Mouse (Mus musculus) forebrain, embryonic 14.5 days (tissue): ENCODE results near the gene Rln1. TPM values are rescaled to one million over a fixed set of nuclear protein-coding genes. Genes with fewer than 3 reads are reported as not detected.

ENCODE experiments used
- ATAC-seq: fragments of 200-750 bp; cut with Nextera tagmentation; 2 replicates; pipeline ENCODE4 v1.8.0; 2017; ENCODE audit warnings: mild to moderate bottlenecking, moderate library complexity
- DNase-seq: peaks from one replicate; pipeline ENCODE4 v3.0.0-alpha.2; 2015; ENCODE audit warnings: low spot score
- H3K27ac ChIP-seq: fragments of 300-500 bp; sonication (generic); 2 replicates; pipeline ENCODE4 v1.5.1; 2014; ENCODE audit warnings: low read depth, mild to moderate bottlenecking, control low read depth, low read length, moderate library complexity
- H3K27me3 ChIP-seq: fragments of 300-500 bp; sonication (generic); replicated peaks from 2 replicates; pipeline ENCODE4 v1.6.1; 2014; ENCODE audit warnings: low read length, control low read depth, mixed read lengths; ENCODE audit not compliant: control insufficient read depth, insufficient read depth
- H3K36me3 ChIP-seq: fragments of 300-500 bp; sonication (generic); 2 replicates; pipeline ENCODE4 v1.6.1; 2014; ENCODE audit warnings: low read length, control low read depth; ENCODE audit not compliant: control insufficient read depth, insufficient read depth
- H3K4me1 ChIP-seq: fragments of 300-500 bp; sonication (generic); 2 replicates; pipeline ENCODE4 v1.6.1; 2014; ENCODE audit warnings: antibody characterized with exemption, low read length, control low read depth; ENCODE audit not compliant: control insufficient read depth, insufficient read depth
- H3K4me2 ChIP-seq: fragments of 300-500 bp; sonication (generic); 2 replicates; pipeline ENCODE4 v1.6.1; 2014; ENCODE audit warnings: mild to moderate bottlenecking, control low read depth, low read length
- H3K4me3 ChIP-seq: fragments of 300-500 bp; sonication (generic); 2 replicates; pipeline ENCODE4 v1.5.1; 2014; ENCODE audit warnings: low read depth, low read length, control low read depth
- H3K9ac ChIP-seq: fragments of 300-500 bp; sonication (generic); 2 replicates; pipeline ENCODE4 v1.6.1; 2014; ENCODE audit warnings: mild to moderate bottlenecking, low read length, control low read depth, moderate library complexity
- H3K9me3 ChIP-seq: fragments of 300-500 bp; sonication (generic); replicated peaks from 2 replicates; pipeline ENCODE4 v1.6.1; 2016; ENCODE audit warnings: low read length, control low read depth, mixed read lengths; ENCODE audit not compliant: control insufficient read depth
- WGBS: fragments of 180-500 bp; shearing (Covaris S2); extraction: QIAGEN DNeasy Blood & Tissue Kit; methylation state at CpG from one replicate; pipeline ENCODE4 v1.1.7; 2014; 5-methylcytosine and 5-hydroxymethylcytosine counted together
- polyA plus RNA-seq: library from polyadenylated mRNA; unstranded; fragments of >200 nt; fragmentation: Nextera tagmentation; extraction: Ambion mirVana; gene quantifications from 2 replicates; pipeline ENCODE4 v1.2.1, GENCODE M21; 2014

Rln1 gene
- polyA plus RNA-seq, 1 experiment from 2014 or later = 3.9 TPM

DNA sequence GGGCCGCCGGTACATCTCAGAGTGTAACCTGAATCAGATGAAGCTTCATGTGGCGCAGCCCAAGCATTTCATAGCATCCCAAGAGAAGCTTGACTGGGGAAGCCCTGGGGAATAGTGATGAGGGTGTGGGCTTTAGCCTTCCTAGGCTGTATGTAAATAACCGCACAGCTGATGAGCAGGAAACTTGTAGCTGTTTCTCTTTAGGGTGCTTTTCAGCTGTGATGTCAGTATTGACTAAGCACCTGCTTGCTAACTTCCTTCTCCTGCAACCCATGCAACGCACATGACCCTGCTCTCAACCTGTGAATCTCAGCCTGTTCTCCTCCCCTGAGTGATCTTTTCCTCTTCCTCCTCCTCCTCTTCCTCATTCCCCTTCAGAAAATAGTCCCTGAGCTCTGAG lies 29.6 kb upstream of the Rln1 start:
- Histone ChIP-seq H3K27me3 (no peaks in the 10 kb centered on the region), H3K9me3 (no peaks in the 10 kb centered on the region), H3K27ac (no peak overlapping the region), H3K9ac (no peak overlapping the region), H3K36me3 (peaks cover 2% of the 10 kb centered on the region; the same call in 1 of the 2 replicates), H3K4me3 (no peak overlapping the region), H3K4me1 (peaks cover 15% of the 10 kb centered on the region), H3K4me2 (no peak overlapping the region)
- ATAC-seq (no peak), DNase-seq (no peak)
- WGBS = 82% methylated on average over 5 of the region's 5 CpGs

DNA sequence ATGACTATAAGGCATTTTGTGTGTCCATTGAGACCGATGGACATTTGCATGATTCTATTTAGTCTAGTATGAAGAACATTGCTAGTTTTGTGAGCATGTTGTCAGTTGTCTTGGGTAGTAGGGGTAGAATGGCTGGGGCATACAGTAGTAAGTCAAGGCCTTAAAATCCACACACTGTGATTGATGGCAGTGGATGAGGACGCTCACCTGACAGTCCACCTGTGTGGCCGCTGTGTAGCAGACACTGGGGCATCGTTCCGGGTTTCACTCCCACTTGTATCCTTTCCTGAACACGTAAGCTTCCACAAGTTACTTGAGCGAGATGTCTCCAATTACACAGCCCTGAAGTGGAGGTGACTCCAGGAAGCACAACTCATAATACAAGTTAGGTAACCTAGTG lies 29.1 kb upstream of the Rln1 start:
- no peak for DNase-seq
- H3K36me3 ChIP-seq = peaks cover 7% of the 10 kb centered on the region; the same call in 1 of the 2 replicates

DNA sequence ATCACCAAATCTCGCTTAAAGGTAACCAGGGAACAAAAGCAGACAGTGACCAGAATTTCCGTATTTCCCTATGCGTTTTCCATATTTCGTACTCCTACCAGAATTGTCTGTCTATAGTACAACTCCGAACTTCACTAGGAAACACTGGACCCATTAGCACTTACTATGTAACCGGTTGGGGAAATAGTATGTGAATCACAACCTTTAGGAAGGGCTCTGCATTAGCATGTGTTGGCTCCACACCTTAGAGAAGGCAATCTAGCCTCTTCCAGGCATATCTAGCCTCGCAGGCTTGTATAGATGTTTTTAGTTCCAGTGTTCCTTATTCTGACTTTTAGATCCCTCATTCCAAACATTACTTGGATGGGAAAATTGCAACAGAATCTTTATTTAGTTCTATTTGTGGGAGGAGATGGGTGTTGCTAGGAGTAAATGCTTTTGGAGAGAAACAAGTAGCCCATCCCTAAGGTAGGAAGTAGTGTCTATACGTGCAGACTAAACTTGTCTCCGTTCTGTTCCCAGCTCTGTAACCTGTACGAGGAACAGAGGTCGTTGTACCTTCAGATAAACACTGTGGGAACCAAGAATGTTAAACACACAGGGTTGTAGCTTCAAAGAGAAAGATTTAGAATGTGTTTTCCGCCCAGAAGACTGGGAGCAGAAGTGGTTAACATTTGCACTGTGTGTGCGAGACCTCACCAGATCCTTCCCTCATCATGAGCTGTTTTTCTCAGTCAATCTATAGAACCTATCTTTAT lies 27.9 kb upstream of the Rln1 start:
- ATAC-seq (peak; percentile 21; the same call in 1 of the 2 replicates), DNase-seq (no peak)
- 48% methylated on average over 13 of the region's 13 CpGs for WGBS
- H3K9ac ChIP-seq = peak overlapping the region; percentile 71
- no peaks in the 10 kb centered on the region for H3K27me3 ChIP-seq
- peak overlapping the region; percentile 62 for H3K4me2 ChIP-seq
- H3K4me3 ChIP-seq = peak overlapping the region; percentile 47
- no peak overlapping the region for H3K27ac ChIP-seq
- peaks cover 16% of the 10 kb centered on the region; the same call in 1 of the 2 replicates for H3K36me3 ChIP-seq
- no peaks in the 10 kb centered on the region for H3K9me3 ChIP-seq
- peaks cover 15% of the 10 kb centered on the region for H3K4me1 ChIP-seq

More for the DNA sequence above, 29.1 kb upstream of the Rln1 start:
- ATAC-seq = no peak
- Histone ChIP-seq H3K9ac (no peak overlapping the region), H3K4me3 (no peak overlapping the region), H3K4me2 (no peak overlapping the region), H3K4me1 (peaks cover 15% of the 10 kb centered on the region), H3K27me3 (no peaks in the 10 kb centered on the region), H3K9me3 (no peaks in the 10 kb centered on the region), H3K27ac (no peak overlapping the region)
- 95% methylated on average over 7 of the region's 7 CpGs for WGBS

DNA sequence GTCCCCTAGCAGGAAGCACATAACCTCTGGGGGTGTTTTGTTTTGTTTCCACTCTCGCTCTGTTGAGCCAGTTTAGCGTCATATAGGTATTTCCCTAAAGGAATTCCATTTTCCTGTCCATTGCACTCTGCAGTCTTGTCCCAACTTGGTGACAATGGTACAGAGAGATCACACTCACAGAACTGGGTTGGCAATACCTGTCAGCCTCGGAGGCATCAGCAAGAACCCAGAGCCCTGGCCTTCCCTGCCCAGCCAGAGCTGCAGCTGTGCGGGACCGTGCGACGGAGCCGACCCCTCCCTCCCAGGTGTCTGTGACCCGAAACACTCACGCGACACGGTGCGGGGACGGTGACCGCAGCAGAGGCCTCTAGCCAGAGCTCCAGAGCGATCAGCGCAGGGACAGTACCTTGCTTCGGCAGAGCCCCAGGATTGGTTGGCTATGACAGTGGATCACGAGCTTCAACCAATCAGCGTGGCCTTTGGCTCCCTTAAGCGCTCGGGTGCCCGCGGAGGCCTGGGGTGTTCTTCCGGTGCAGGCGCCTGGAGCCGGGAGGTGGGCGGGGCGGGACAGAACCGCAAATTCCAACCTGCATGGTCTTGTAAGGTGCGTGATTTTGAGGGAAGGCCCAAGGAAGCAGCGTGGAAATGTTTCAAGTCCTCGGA lies 27.1 kb upstream of the Rln1 start:
- Histone ChIP-seq H3K4me3 (peak overlapping the region; percentile 47), H3K27ac (no peak overlapping the region; the same call in 1 of the 2 replicates), H3K9me3 (no peaks in the 10 kb centered on the region), H3K9ac (peak overlapping the region; percentile 71), H3K27me3 (no peaks in the 10 kb centered on the region), H3K4me1 (peaks cover 15% of the 10 kb centered on the region), H3K4me2 (peak overlapping the region; percentile 62), H3K36me3 (peaks cover 23% of the 10 kb centered on the region; the same call in 1 of the 2 replicates)
- DNase-seq (peak; percentile 97), ATAC-seq (peak; percentile 100)
- WGBS = 2% methylated on average over 33 of the region's 33 CpGs

DNA sequence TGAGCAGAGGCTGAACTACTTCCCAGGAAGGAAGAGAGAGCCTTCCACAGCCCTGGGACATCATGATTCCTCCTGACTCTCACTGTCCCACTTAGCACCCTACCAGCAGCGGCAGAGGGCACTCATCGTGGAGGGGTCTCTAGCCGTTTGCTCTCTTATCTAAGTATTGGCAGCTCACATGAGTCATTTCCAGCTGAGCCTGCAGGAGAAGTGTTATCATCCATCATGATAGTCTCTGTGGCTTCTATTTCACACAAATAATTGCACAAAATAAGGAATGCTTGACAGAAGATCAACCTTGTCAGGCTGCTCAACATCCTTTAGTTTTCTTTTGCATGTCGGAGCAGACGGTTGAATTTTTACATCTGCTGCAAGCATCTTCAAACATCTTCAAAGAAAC lies 25.8 kb upstream of the Rln1 start:
- H3K27me3 ChIP-seq = no peaks in the 10 kb centered on the region
- WGBS = 95% methylated on average over 5 of the region's 5 CpGs
- peaks cover 30% of the 10 kb centered on the region; the same call in 1 of the 2 replicates for H3K36me3 ChIP-seq
- H3K9me3 ChIP-seq = no peaks in the 10 kb centered on the region
- H3K9ac ChIP-seq = no peak overlapping the region
- no peak overlapping the region; the same call in 1 of the 2 replicates for H3K4me2 ChIP-seq
- peaks cover 15% of the 10 kb centered on the region for H3K4me1 ChIP-seq
- ATAC-seq = no peak
- no peak overlapping the region for H3K4me3 ChIP-seq
- H3K27ac ChIP-seq = no peak overlapping the region
- no peak for DNase-seq

DNA sequence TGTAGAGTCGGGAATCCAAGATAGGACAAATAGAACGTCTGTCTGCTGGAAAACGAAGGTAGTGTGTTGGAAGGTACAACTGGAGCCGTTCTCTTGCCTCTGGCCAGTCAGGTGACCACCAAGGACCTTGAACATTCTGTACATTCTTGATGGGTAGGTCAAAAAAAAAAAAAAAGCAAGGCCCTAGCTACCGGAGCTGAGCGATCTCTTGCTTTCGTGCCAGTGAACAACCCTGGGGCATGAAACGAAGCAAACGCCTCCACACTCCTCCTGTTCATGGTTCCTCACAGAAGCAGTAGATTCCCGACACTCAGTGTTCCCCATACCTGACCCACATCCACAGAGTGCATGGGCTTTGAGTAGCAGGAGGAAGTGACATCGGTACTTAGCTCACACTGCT lies 21.8 kb upstream of the Rln1 start:
- no peak overlapping the region for H3K4me2 ChIP-seq
- no peak for DNase-seq
- H3K4me3 ChIP-seq = no peak overlapping the region
- peaks cover 8% of the 10 kb centered on the region for H3K4me1 ChIP-seq
- no peak overlapping the region for H3K9ac ChIP-seq
- H3K36me3 ChIP-seq = peaks cover 35% of the 10 kb centered on the region; the same call in 1 of the 2 replicates
- H3K27me3 ChIP-seq = no peaks in the 10 kb centered on the region
- WGBS = 86% methylated on average over 11 of the region's 11 CpGs
- no peak overlapping the region for H3K27ac ChIP-seq
- H3K9me3 ChIP-seq = no peaks in the 10 kb centered on the region
- ATAC-seq = no peak

DNA sequence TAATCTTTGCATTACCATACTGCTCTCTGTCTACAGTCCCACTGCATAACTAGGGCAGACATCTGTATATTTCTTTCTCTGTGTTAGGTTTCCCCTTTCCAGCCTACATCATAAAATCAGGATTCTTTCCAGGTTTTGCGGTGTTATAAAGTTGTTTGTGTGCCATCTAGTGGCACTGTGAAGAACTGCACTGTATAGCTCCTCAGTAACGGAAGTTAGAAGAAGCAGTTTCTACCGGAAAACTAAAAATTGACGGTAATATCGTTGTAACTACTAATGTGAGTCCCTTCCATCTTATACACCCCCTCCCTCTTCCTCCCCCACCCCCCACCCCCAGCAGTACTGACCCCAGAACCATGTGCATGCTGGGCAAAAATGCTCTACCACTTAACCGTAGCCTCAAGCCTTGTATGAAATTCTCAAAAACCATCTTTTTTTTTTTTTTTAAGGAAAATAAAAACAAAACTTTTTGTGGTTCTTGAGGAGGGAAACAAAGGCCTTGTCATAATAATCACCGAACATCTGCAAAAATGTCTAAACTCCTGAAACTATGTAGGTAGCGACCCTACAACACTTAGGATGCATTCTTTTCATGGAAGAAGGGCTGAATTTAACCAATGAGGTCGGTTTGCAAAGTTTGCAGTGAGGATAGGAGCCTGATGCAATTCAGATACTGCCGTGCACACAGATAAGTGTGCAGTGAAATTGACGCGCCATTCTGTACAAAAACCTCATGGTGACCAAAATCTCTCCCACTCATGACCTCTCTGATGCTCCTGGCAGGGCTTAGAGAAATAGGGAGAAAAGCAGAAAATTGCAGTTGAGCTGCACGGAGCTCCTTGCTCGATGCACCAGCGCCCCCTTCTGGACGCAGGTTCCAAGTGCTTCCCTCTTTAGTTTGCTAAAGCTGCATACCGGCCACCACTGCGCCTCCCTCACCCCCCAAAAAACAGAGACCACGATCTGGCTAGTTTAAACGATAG lies 20.7 kb upstream of the Rln1 start:
- Histone ChIP-seq H3K27ac (no peak overlapping the region), H3K27me3 (no peaks in the 10 kb centered on the region), H3K4me3 (peak overlapping the region; percentile 13), H3K9ac (0 out of 2 replicates have a peak overlapping the region, but pooled peaks have one; percentile 26), H3K4me2 (peak overlapping the region; percentile 55), H3K4me1 (no peaks in the 10 kb centered on the region), H3K9me3 (no peaks in the 10 kb centered on the region), H3K36me3 (peaks cover 35% of the 10 kb centered on the region; the same call in 1 of the 2 replicates)
- WGBS = 4% methylated on average over 20 of the region's 20 CpGs
- DNase-seq (peak; percentile 93), ATAC-seq (peak; percentile 85)

DNA sequence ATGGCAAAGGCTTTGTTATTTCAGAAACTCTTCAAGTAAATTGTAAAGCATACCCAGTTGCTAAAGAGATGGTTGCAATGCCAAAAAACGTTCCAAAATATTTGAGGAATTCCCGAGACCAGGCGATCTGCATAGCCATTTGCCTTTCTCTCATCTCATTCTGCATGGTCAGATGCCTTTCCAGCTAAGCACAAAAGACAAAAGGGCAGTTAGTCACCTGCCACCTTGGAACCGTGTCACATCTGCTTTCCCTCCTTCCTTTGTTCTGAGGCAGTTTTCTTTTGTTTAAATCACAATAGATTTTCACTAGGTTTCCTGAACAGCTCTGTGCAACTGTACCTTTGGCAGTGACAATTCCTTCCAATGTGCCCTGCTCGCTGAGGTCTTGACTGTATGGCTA lies 16.5 kb upstream of the Rln1 start:
- no peak for DNase-seq
- 62% methylated on average over 5 of the region's 5 CpGs for WGBS

More for the DNA sequence above, 16.5 kb upstream of the Rln1 start:
- H3K9me3 ChIP-seq = no peaks in the 10 kb centered on the region
- ATAC-seq = no peak
- no peak overlapping the region for H3K4me2 ChIP-seq
- H3K4me1 ChIP-seq = no peaks in the 10 kb centered on the region
- H3K4me3 ChIP-seq = no peak overlapping the region
- H3K36me3 ChIP-seq = peaks cover 14% of the 10 kb centered on the region; the same call in 1 of the 2 replicates
- no peaks in the 10 kb centered on the region for H3K27me3 ChIP-seq
- no peak overlapping the region for H3K9ac ChIP-seq
- H3K27ac ChIP-seq = no peak overlapping the region
